Mouse (Mus musculus) small intestine, adult 2 months (tissue): ENCODE data around the gene Zfp648.

ENCODE experiments used
- CTCF ChIP-seq: fragments of 200-500 bp; IDR thresholded peaks from 2 replicates; pipeline ENCODE4 v1.5.1; 2012; ENCODE audit warnings: low read depth, mild to moderate bottlenecking, control low read depth, inconsistent platforms, low read length, moderate library complexity, mixed read lengths; ENCODE audit not compliant: insufficient replicate concordance, insufficient read length; ENCODE audit errors: extremely low read depth
- POLR2A ChIP-seq: fragments of 200-500 bp; IDR thresholded peaks from 2 replicates; pipeline ENCODE4 v1.6.1; 2012; ENCODE audit warnings: low read depth, mild to moderate bottlenecking, control low read depth, inconsistent platforms, low read length, moderate library complexity

- TF ChIP-seq POLR2A (no peak), CTCF (no peak)
These were observed 3.9 kb downstream of the Zfp648 start for GRCm38 (mm10) chr1:154204652-154205573.
